Mouse (Mus musculus): ENCODE data around the gene Prr15.

DNA sequence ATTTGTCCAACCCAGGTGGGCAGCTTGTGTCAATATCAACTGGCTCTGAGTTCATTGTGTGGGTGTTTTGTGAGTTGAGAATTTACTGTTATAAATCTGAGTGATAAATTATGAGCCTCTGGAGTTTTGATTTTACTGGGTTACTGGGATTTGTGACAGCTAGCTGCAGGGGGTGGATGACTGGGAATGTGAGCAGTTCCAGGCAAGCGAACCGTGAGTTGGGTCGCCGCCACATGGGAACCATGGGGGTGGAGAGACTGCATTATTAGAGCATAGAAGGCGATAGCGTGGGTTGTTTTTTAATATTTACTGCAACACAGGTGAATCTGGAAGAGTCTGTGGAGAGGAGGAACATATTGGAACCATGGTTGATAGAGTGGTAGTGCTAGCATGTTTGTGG, 11.7 kb downstream of the Prr15 start:
- TF ChIP-seq CTCF (IDR thresholded peaks at IDR 0.05; ENCODE audit: control insufficient read depth, insufficient read depth, low read length) (no peak), POLR2A (IDR thresholded peaks at IDR 0.05; ENCODE audit: borderline replicate concordance, control insufficient read depth, low read depth, low read length) (no peak)
